Mouse (Mus musculus) urinary bladder, adult 2 months (tissue): ENCODE measurements around the gene Mbd4. TPM values are rescaled to one million over a fixed set of nuclear protein-coding genes. Genes with fewer than 3 reads are reported as not detected.

Source experiments
- DNase-seq: peaks from one replicate; pipeline ENCODE4 v3.0.0; 2022; ENCODE audit warnings: low spot score
- polyA plus RNA-seq: library from polyadenylated mRNA; depleted of rRNA; stranded (reverse); fragments of >200 nt; gene quantifications from 2 replicates; pipeline ENCODE4 v1.2.3, GENCODE M21; 2012; rRNA removed

The Mbd4 gene
- polyA plus RNA-seq, 1 experiment, result 4.4 TPM

- DNase-seq, result no peak
Observed at GRCm38 (mm10) chr6:115811606-115812005, 41.6 kb downstream of the Mbd4 start.

DNA sequence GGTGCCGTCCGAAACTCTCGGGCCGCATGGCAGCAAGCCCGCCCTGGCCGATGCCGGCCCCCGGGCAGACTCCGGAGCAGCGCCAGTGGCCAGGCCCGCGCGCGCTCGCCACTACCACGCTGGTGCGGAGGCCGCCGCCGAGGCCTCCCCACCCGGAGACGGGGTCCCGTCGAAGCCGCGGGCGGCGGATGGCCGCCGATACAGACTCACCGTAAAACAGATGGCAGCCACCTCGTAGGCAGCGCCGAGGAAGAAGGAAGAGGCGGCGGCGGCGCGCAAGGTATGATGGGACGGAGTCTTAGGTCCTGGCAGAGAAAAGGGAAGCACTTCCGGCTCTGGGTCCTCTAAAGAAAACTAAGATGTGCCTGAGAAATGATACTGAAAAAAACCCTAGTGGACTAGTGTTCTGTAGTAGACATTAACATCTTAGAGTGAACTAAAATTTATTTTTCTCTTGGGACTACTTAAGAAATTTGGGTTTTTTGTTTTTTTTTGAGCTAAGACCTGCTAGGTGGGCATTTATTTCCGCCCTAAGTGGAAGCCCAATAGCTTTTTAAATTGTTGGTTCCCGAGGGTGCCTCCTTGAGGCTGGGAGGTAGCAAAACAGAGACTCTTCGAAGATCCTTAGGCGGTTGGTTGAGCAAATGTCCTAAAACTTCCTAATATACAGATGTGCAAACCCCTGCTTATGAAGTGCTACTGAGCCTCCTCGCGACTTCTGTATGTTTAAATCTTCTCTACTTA, 44.5 kb downstream of the Mbd4 start, which contains the start of gene Rpl32:
TSS of gene Rpl32 (minus strand) at position 260 of the 744 bp plus-strand sequence.
- DNase-seq, result peak; percentile 85

- DNase-seq, result no peak
Observed at GRCm38 (mm10) chr6:115808196-115808487, 45.0 kb downstream of the Mbd4 start.

DNA sequence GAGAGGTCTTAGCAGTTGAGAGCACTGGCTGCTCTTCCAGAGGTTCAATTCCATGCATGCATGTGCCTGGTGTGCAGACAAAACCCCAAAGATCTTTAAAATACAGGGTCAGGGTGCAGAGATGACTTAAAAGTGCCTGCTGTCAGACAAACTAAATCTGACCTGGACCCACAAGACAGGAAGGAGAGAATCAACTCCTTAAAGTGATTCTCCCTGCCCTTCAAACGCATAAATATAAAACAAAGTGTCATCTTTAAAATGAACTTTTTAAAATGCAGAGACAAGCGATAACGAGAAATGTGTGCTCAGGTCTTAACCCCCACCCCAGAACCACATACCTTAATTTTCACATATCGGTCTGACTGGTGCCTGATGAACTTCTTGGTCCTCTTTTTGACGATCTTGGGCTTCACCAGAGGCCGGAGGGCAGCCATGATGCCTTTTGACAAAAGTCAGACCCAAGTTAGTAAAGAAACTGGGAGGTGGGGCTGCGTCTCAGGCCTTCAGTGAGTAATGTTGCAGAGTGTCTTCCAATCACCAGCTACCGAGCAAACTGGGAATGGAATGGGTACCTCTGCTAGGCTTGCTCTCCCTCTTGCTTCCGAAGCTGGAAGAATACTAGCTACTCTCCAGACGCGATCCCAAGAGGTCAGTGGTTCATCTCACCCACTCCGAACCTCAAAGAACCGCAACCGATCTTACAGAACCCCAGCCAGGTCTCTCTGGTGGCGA, 45.5 kb downstream of the Mbd4 start:
- no peak for DNase-seq

DNA sequence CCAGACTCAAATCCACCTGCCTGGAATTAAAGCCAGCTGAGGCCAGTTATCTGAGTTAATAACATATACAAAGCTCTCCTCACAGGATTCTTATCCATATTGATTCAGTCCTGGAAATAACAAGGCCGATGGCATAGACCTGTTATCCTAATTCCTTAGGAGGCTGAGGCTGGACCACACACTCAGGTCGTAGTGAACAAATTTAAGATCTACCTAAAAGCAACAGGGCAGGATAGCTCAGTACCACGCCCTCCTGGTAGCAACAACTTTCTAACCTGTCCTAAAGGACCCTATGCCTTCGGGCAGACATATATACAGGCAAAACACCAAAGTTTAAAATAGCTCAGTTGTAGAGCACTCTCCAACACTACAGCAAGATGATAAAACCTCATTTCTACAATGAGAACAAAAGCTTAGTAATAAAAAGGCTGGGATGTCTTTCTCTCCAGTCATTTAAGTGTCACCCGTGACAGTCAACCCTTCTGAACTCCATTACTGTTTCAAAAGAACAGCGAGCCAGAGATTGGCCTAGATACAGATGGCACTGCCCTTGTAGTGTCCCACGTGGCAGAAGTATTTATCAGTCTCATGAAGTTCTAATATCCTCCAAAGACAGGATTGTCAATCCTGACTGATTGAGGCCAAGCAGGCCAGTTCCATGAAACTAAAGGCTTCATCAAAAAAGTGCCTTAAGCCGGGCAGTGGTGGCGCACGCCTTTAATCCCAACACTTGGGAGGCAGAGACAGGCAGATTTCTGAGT, 48.6 kb downstream of the Mbd4 start:
- DNase-seq, result no peak

GRCm38 (mm10) chr6:115803541-115804382, 49.4 kb downstream of the Mbd4 start:
- DNase-seq, result no peak

DNA sequence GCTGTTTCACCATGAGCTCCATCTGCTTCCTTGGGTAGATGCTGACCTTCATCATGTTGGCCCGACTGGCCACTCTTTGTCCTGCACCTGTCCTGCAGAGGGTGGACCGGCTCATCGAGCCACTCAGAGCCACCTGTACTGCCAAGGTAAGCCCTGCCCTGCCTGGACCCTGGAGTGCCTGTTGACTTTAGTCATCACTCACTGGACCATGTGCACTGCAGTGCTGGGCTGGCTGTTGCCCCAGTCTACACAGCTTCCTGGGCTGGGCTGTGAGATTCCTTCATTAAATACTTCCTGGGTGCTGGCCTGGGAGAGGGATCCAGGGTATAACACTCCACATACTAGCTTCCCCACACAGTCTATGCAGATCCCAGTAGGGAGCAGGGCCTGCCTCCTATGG, 51.4 kb downstream of the Mbd4 start:
- DNase-seq, result no peak

DNA sequence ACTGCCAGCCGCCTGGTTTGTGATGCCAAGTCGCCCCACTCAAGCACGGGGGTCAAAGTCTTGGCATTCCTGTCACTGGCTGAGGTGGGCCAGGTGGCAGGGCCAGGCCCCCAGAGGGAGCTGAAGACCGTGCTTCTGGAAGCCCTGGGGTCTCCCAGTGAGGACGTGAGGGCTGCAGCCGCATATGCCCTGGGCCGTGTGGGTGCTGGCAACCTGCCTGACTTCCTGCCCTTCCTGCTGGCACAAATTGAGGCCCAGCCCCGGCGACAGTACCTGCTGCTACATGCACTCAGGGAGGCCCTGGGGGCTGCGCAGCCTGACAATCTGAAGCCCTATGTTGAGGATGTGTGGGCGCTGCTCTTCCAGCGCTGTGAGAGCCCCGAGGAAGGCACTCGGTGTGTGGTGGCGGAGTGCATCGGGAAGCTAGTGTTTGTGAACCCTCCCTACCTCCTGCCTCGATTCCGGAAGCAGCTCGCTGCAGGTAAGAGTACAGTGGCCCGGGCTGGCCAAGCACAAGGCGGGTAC, 60.4 kb downstream of the Mbd4 start:
- DNase-seq, result no peak

GRCm38 (mm10) chr6:115791842-115792686, 61.1 kb downstream of the Mbd4 start:
- no peak for DNase-seq

- no peak for DNase-seq
Observed at GRCm38 (mm10) chr6:115791016-115791415, 62.2 kb downstream of the Mbd4 start.

Other genes with a start within 250 kb of the Mbd4 start
- gene Raf1, start 176.7 kb downstream of the Mbd4 start, polyA plus RNA-seq, result 107 and 120 TPM in 2 replicates
- gene Tmem40, start 91.0 kb downstream of the Mbd4 start, polyA plus RNA-seq, result 34.8 and 49.5 TPM in 2 replicates
- gene Cand2, start 78.8 kb downstream of the Mbd4 start, polyA plus RNA-seq, result 6.5 and 7.0 TPM in 2 replicates
- 2,458 and 3,073 TPM in 2 replicates for gene Rpl32, start 44.6 kb downstream of the Mbd4 start, polyA plus RNA-seq
- gene Efcab12, start 15.0 kb downstream of the Mbd4 start, polyA plus RNA-seq, result 0.56 and 0.74 TPM in 2 replicates
- gene Ift122, start 99 bp upstream of the Mbd4 start, polyA plus RNA-seq, result 12.8 and 13.7 TPM in 2 replicates
- gene Rho, start 78.4 kb upstream of the Mbd4 start, polyA plus RNA-seq, result 0.44 and 0.66 TPM in 2 replicates
- gene H1foo, start 91.6 kb upstream of the Mbd4 start, polyA plus RNA-seq, result not detected in 2 replicates
- gene Plxnd1, start 141.6 kb upstream of the Mbd4 start, polyA plus RNA-seq, result 35.8 and 45.2 TPM in 2 replicates